Mouse (Mus musculus): ENCODE data around the gene Tkt.

- TF ChIP-seq CTCF (IDR thresholded peaks at IDR 0.05; ENCODE audit: low read depth) (no peak), EP300 (IDR thresholded peaks at IDR 0.05; ENCODE audit: low read depth) (no peak)
Observed at GRCm38 (mm10) chr14:30597142-30597541, 49.0 kb downstream of the Tkt start.
